Mouse (Mus musculus) hematopoietic stem cell, adult 5-6 weeks (primary cell): ENCODE results near the gene Chrm1. TPM values are rescaled to one million over a fixed set of nuclear protein-coding genes. Genes with fewer than 3 reads are reported as not detected.
"Not testable (repeated sequence)": the region's sequence is repeated elsewhere in the genome, so short reads cannot be mapped to it uniquely, and the experiment has no call there.

ENCODE experiments used
- ATAC-seq, 2 experiments: fragments of 125-278 bp in 1 of 2; replicated peaks in 1 of 2; 2 replicates each; pipeline ENCODE4 v1.8.0; 2016 to 2017; ENCODE audit warnings: inconsistent platforms in 2 of 2, mild to moderate bottlenecking in 2 of 2, moderate number of reproducible peaks in 2 of 2, low read depth in 1 of 2, moderate TSS enrichment in 1 of 2; ENCODE audit not compliant: low FRiP score in 2 of 2, poor library complexity in 2 of 2, severe bottlenecking in 2 of 2, insufficient read depth in 1 of 2, low TSS enrichment in 1 of 2
- total RNA-seq: library from RNA; stranded (forward); fragments of 172-1452, 232-1000 nt; gene quantifications from 2 replicates; pipeline ENCODE4 v1.2.3, GENCODE M21; 2017

Chrm1 gene
- total RNA-seq, 1 experiment from 2014 or later, result not detected

DNA sequence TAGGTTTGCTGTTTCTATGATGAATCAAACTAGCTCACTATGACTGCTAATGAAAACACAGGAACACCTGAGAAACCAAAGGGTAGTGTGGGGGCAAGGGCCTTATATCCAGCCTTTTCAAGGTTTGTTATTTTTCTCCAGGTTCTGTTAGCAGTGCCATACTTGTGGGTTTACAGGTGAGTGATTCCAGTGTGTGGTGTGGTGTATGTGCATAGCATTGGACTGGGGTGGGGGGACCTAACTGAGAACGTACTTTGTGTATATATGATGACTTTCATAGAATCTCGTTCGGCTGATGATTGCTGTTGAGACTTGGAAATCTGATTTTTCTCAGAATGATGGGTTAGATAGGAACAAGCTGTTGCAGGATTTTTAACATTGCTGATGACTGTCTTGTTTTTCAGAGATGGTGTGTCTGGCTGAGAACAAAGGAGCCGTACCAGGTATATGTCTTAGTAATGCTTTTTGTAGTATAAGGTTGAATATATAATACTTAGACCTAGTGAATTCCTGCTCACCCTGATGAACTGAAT is 61.6 kb downstream of the Chrm1 start:
- no peak for ATAC-seq

DNA sequence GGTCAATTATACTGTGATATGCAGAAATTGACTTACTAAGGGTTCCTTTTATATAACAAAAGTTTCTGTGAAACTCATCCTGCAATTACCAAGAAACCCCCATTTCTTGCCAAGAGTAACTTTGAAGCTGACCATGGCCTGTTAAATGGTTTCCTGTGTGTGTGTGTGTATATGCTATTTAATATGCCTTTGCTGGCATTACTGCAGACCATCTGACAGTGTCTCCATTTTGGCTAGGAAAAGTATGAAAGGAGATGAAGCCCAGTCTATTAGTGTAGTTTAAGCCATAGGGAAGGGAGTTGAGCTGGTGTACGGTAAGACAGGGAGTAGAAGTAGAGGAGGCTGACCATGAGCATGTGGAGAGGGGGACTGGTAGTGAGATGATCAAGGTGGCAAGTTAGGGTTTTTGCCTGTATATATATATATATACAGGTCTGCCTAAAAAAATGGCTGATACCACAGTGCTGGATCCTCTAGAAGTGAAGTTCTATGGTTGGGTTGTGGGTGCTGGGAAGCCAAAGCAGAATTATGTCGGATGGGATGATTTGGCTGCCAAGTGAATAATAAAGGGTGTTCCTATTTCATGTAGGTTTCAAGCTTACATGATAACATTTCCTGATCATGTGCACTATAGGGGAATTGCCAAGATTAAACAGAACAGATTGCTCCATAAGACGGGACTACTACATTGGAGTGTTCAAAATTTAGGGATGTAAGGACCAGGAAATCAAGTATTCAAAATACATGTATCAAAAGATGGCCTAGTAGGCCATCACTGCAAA is 63.2 kb downstream of the Chrm1 start:
- no peak for ATAC-seq

DNA sequence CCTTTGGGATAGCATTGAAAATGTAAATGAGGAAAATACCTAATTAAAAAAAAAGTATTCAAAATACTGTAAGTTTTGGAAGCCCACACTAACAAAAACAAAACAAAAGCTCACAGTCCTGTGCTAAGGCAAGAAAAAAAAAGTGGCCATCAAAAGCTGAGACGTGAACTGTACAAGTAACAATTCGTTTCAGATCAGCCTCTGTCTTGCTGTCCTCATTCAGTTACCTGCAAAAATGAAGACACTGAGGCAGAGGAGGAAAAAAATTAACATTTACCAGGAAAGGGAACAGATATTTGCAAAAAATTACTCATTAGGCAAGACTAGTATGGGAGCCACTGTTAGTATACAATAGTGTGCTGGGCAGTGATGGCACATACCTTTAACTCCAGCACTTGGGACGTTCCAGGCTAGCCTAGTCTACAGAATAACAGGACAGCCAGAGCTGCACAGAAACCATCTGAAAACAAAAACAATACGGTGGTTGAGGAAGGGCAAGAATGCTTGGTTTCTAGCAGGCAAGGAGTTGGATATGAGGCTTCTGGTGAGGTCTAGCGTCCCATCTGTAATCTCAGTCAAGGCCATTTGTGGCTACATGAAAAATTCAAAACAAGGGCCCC is 64.0 kb downstream of the Chrm1 start:
- no peak for ATAC-seq

DNA sequence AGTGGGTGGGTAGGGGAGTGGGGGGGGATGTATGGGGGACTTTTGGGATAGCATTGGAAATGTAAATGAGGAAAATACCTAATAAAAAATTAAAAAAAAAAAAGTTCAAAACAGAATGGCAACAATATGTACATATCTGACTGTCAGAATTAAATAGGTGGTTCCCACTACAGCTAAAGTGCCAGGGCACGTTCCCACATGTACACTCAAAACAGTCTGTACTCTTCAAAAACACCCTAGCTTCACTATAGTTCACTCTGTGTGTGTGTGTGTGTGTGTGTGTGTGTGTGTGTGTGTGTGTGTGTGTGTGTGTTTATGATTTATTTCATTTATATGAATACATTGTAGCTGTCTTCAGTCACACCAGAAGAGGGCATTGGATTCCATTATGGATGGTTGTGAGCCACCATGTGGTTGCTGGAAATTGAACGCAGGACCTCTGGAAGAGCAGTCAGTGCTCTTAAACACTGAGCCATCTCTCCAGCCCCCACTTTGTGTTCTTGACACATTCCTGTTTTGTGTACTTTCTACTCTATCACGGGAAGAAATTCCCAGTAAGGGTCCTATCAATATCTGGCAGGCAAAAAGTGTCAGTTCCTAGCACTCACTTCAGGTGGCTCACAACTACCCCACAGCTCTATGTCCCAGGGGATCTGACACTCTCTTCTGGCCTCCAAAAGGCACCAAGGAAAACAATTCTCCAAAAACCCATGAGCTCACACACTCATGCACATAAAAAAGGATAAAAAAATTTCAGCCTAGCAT is 64.9 kb downstream of the Chrm1 start:
- not testable (repeated sequence) for ATAC-seq

Other genes starting within 250 kb of the Chrm1 start
- gene Slc22a8, start 72.5 kb upstream of the Chrm1 start, total RNA-seq, result 0.31 TPM in 1 of 2 replicates, not detected in the other
- not detected in 2 replicates for gene Slc22a6, start 45.8 kb upstream of the Chrm1 start, total RNA-seq
- 88.1 and 113 TPM in 2 replicates for gene Slc3a2, start 59.6 kb downstream of the Chrm1 start, total RNA-seq
- gene Wdr74, start 72.0 kb downstream of the Chrm1 start, total RNA-seq, result 58.5 and 90.9 TPM in 2 replicates
- not detected in 2 replicates for gene 1700092M07Rik, start 76.9 kb downstream of the Chrm1 start, total RNA-seq
- 90.9 and 120 TPM in 2 replicates for gene Stx5a, start 77.6 kb downstream of the Chrm1 start, total RNA-seq
- 87.8 and 104 TPM in 2 replicates for gene Nxf1, start 93.3 kb downstream of the Chrm1 start, total RNA-seq
- 22.0 and 51.0 TPM in 2 replicates for gene Tmem223, start 107.2 kb downstream of the Chrm1 start, total RNA-seq
- 35.0 and 65.5 TPM in 2 replicates for gene Tmem179b, start 110.7 kb downstream of the Chrm1 start, total RNA-seq
- 12.3 and 15.6 TPM in 2 replicates for gene Taf6l, start 122.6 kb downstream of the Chrm1 start, total RNA-seq
- 58.9 and 69.7 TPM in 2 replicates for gene Polr2g, start 134.8 kb downstream of the Chrm1 start, total RNA-seq
- gene Zbtb3, start 138.8 kb downstream of the Chrm1 start, total RNA-seq, result 1.1 and 3.7 TPM in 2 replicates
- gene Ttc9c, start 155.5 kb downstream of the Chrm1 start, total RNA-seq, result 61.0 and 83.7 TPM in 2 replicates
- 67.9 and 104 TPM in 2 replicates for gene Hnrnpul2, start 156.2 kb downstream of the Chrm1 start, total RNA-seq
- not detected in 2 replicates for gene AC129217.1, start 166.0 kb downstream of the Chrm1 start, total RNA-seq
- gene Bscl2, start 173.7 kb downstream of the Chrm1 start, total RNA-seq, result 49.6 and 52.7 TPM in 2 replicates
- gene Gng3, start 175.4 kb downstream of the Chrm1 start, total RNA-seq, result 0.38 TPM in 1 of 2 replicates, not detected in the other
- not detected in 2 replicates for gene Lrrn4cl, start 187.0 kb downstream of the Chrm1 start, total RNA-seq
- gene Ubxn1, start 207.7 kb downstream of the Chrm1 start, total RNA-seq, result 174 and 180 TPM in 2 replicates
- 117 and 118 TPM in 2 replicates for gene Uqcc3, start 217.1 kb downstream of the Chrm1 start, total RNA-seq
- gene Lbhd1, start 219.9 kb downstream of the Chrm1 start, total RNA-seq, result 5.8 and 26.3 TPM in 2 replicates
- gene Gm49403, start 220.1 kb downstream of the Chrm1 start, total RNA-seq, result not detected in 2 replicates
- gene 1810009A15Rik, start 225.1 kb downstream of the Chrm1 start, total RNA-seq, result 43.8 and 69.3 TPM in 2 replicates
- not detected in 2 replicates for gene Gm49416, start 225.1 kb downstream of the Chrm1 start, total RNA-seq
- gene Ints5, start 229.2 kb downstream of the Chrm1 start, total RNA-seq, result 10.9 and 13.2 TPM in 2 replicates
- gene Ganab, start 234.3 kb downstream of the Chrm1 start, total RNA-seq, result 70.1 and 70.6 TPM in 2 replicates